Mouse (Mus musculus) 416B (cell line): ENCODE results near the gene Olfr420.

Source experiments
- DNase-seq: peaks from one replicate; pipeline ENCODE4 v3.0.0; 2011; ENCODE audit warnings: low read depth

Olfr420 gene

DNA sequence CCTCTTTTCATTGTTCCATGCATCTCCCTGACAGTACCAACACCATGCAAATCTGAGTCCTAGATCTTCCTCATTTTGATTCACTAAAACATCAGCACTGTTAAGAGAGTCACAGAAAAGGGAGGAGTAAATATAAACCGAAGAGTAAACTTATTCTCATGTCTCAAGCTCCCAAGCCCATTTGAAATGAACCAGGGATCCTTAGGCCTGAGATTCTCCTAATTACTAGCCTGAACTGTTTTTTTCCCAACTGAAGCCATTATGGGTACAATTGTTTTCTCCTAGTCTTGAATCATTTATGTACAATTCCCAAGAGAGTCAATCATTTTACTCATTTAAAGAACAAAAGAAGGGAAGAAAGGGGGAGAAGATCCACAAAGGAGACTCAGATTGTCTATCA, at the start of gene Olfr420:
Olfr420 (plus strand) TSS at position 301 of the 400 bp plus-strand sequence.
- no peak for DNase-seq

DNA sequence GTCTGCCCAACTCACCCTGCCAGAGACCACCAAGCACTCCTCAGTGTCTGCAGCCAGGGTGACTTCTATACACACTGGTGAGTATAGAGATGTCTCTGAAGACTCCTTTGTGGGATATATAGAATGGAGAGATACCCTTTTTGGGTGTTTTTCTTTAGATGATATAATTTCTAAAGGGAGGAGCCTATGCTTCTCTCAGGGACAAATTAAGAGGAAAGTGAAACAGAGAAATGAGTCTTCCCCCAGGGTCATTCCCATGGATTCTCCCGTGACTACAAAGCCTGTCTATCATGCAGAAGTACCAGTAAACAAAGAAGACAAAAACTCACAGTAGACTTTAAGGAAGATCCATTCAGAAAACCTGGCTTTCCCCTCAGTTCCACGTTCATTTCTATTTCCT, 34.4 kb upstream of the Olfr420 start, which contains the start of gene Olfr231:
Olfr231 (minus strand) TSS at position 101 of the 400 bp plus-strand sequence.
- no peak for DNase-seq

DNA sequence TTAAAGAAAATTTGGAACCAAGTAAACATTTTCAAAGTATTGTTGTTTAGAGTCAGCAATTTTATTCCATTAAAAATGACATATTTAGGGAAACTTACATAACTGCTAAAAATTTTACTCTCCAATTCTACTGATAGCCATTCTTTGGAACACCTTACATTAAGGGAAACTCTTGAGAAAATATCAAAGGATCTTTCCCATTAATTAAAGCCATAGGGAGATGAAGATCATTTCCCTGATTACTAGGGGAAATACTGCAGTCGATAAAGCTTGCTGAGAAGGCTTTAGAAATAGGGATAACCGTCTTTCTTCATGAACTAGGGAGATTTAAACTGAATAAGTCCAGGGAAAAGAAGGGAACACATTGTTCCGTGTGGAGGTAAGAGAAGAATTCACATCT, 24.2 kb upstream of the Olfr420 start, which contains the start of gene Olfr424:
Olfr424 (plus strand) TSS at position 301 of the 400 bp plus-strand sequence.
- DNase-seq = no peak

DNA sequence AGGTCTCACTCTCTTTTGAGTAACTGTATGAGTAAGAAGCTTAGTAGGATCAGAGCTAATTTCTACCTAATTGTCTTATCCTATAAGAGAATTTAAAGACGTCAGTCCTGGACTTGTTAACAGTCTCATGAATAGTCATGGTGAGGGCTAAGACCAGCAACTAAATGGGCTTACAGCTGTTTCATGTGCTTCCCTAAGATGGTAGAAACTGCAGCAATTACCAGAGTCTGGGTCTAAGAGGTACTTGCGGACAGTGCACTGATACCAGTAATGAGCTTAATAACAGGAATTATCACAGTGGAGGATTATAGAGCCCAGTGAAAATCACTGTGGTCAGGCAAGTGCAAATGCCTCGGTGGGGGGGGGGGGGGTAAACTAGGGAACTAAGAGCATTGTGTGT, 23.4 kb upstream of the Olfr420 start:
- DNase-seq = no peak

DNA sequence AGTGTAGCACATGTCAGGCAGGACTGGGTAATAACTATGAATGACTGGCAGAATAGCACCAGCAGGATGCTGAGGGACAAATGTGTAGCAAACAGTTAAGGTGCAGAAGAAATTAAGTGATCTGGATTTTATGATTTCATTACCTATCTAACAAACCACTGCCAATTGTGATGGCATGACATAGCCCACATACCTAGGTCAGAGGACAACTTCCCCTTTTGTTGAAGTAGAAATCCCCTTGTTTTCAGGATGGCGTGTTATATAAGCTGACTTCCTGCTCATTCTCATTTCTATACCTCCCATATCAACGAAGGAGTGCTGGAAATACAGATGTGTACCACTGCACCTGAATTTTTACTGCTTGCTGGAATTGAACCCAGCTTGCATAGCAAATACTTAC, 14.0 kb upstream of the Olfr420 start:
- DNase-seq = no peak

DNA sequence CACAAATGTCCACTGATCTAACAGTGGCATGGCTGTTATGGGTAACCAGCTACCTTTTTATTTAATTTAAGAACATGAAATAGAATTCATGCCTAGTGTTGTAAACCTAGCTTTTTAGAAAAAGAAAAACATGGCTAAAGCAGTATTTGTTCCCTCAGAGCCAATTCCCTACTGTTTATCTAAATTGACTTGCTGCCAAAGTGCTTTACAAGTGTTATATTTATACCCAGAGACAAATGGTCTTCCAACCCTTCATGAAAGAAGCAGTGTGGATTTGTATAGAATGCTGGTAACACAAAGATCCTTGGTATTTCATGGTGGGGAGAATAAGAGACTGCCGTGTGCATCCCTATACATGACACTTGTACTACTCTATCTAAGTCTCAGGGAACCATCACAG, 8.7 kb upstream of the Olfr420 start:
- DNase-seq = no peak

DNA sequence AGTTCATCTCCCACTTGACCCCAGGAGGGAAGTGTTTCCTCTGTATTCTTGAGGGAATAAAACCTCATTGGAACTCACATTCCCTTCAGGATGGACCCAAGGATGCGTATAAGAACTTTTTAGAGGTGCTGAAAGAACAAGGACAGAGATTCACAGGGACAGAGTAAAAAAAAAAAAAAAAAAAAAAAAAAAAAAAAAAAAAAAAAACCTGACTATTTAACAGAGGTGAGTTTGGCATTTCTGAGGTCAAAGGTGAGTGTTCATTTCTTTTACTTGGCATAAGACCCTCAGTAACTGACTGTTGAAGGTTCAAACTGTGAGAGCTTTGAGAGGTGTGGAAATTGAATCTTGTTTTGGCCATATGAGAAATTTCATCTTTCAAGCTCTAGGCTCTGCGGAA, 6.1 kb upstream of the Olfr420 start:
- no peak for DNase-seq

DNA sequence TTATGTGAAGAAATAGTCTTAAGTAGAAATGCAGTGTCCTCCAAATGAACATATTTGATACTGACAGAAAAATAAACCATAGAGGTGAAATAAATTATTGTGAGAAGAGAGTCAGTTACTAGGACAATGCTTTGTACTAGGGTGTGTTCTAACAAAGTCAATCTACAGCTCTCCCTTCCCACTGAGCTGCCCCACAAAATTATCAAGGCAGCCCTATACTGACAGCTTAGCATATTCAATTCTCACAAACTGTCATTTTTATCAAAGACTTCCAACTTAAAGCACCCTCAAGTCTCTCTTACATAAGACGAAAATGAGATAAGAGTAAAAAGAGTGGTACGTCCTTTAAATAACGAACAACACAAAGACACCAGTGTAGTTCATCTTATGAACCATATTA, 2.2 kb downstream of the Olfr420 start:
- DNase-seq = no peak

DNA sequence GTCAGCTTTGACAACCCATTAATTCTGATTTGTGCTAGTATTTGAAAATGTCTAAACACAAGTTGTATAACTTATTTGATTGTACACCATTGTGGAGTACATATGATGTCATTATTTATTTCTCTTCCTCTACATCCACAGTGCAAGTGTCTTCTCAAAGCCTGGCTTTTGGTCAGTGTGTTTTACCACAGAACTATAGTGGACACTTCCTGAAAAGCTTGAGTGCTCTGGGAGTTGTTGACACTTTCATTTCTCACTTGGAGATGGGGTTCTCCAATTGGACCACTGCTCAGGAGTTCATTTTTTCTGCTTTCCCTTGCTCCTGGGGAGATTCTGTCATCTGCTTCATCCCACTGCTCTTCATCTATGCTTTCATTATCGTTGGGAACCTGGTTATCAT, 3.1 kb downstream of the Olfr420 start:
- no peak for DNase-seq

DNA sequence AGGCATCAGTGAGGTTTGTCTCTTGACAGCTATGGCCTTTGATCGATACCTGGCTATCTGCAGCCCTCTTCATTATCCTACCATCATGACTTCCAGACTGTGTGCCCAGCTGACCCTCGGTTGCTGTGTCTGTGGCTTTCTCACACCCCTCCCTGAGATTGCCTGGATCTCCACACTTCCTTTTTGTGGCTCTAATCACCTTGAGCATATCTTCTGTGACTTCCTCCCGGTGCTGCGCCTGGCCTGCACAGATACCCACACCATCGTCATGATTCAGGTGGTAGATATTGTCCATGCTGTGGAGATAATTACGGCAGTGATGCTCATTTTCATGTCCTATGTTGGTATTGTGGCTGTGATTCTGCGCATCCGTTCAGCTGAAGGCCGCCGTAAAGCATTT, 3.7 kb downstream of the Olfr420 start:
- DNase-seq = peak; percentile 29

DNA sequence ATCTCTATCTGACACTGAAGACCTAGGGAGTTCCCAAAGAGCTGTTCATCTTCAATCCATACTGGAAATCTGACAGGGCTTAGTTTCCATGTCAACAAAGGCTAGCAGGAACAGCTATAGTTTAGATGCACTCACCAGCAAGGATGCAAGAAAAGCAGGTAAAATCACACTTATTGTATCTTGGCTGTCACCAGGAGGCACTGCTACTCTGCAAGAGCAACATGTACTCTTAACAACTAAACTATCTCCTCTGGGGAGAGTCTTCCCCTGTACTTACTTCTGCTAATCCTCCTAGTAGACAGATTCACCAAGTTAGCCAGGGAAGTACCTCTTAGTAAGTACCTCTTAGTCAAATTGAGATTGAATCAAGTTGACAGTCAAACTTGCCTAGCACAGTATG, 13.6 kb downstream of the Olfr420 start:
- DNase-seq = peak; percentile 24

DNA sequence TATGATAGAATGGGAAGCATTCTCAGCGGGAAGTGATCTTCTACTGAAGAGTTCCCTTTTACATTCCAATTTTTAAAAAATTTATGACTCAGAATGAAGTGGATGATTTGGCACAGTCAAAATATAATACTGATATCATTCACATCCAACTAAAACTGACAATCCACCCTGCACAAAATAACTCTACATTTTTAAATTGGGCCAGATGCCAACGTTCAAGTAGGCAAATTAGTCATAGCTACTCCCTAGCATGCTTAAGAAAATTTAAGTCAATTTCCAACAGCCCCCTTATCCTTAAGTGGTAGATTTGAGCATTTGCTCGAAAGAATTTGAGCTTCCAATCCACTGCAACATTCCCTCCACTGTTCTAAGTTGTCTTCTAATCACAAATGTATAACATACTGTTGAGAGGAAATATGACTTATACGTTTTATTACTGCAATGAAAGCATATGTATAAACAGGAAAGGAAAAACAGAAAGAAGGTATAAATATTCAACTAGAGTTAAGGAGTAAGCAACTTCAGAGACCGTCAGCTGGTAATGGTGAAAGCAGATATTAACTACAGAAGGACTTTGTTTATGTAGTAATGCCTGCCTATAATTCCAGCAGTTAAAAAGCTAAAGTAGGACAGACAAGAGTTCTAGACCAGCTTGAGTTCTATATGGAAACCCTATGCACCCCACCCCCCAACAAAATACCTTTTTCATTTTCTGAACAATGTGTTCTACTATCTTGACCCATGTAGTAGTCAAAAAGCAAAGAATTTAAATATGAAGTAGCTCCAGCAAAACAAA, 15.5 kb downstream of the Olfr420 start:
- no peak for DNase-seq

DNA sequence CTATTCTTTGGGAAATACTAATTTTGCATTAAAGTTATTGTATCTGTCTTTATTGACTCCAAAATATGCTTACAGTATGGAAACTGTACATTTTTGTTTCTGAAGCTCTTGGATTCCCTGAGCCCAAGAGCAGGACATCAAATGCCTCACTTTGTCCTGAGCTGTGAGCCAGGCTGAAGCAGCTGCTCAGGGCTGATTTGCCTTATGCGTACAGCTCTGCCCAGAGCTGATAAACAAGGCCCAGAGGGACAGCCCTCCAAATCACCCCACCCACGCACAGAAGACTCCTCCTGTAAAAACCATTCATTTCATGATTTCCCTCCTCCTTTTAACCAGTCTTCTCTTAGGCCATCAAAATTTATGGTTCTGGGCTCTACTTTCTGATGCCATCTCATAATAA, 16.1 kb downstream of the Olfr420 start:
- no peak for DNase-seq

DNA sequence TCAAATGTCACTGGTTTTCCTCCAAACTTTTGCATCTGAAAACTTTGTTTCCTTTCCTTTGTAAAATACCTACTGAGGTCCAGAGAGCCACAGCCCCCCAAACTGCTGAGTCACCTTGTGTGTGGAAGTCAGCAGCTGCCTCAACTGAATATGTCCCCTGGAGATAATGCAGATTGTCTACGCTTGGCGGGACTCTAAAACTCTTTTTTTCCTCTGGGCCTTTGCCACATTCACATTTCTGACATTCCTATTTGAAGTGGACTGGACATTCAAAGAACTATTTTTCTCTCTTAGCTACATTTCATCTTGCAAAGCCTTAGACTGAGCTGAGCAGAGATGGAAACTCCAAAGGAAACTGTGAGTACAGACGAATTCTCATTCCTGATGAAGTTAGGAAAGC, 17.2 kb downstream of the Olfr420 start, which contains the start of gene Spta1:
Spta1 (plus strand) TSS at position 172 of the 400 bp plus-strand sequence.
- peak; percentile 17 for DNase-seq

DNA sequence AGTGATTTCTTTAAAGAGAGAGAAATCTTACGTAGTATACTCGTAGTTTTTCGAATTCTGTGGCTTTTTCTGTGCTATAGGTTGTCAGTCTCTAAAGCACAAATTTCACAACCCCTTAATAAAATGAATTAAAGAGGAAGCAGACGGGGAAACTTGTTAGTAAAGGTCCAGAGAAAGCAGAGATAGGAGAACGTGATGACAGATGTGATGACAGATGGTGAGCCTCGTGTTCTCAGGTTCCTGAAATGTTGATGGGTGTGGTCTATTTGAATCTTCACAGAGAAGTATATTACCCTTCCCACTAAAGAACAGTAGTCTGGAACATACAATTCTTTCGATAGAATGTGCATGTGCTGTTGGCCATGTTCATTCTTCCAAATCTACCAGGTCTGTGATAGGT, 49.3 kb downstream of the Olfr420 start:
- no peak for DNase-seq
